Mouse (Mus musculus): ENCODE results near the gene Kirrel3.

- TF ChIP-seq CTCF (IDR thresholded peaks at IDR 0.05) (no peak), EP300 (IDR thresholded peaks at IDR 0.05) (no peak)
Measured at GRCm38 (mm10) chr9:34579174-34579573, 93.5 kb downstream of the Kirrel3 start.

Measured in lung, postnatal 0 days (tissue).